Mouse (Mus musculus): Measurements from ENCODE around the gene Tbx18. TPM values are rescaled to one million over a fixed set of nuclear protein-coding genes. Genes with fewer than 3 reads are reported as not detected.

Gene Tbx18
- 15.9 and 16.7 TPM in 2 replicates for polyA plus RNA-seq (2014; fragmentation: Nextera tagmentation; extraction: Ambion mirVana)

- no peaks in the 10 kb centered on the region for H3K9me3 ChIP-seq (replicated peaks; ENCODE audit: control insufficient read depth, low read length)
- WGBS (ENCODE audit: insufficient replicate concordance), result under 1% methylated on average over 27 of the region's 27 CpGs
- peaks cover 48% of the 10 kb centered on the region for H3K27me3 ChIP-seq (ENCODE audit: control insufficient read depth, insufficient read depth, low read length)
- H3K4me1 ChIP-seq (ENCODE audit: control insufficient read depth, insufficient read depth, low read length), result peaks cover 2% of the 10 kb centered on the region; the same call in 1 of the 2 replicates
- peak within 1 kb of the TSS; percentile 86 for H3K27ac ChIP-seq (ENCODE audit: low read depth, low read length)
- no peaks in the 10 kb centered on the region for H3K36me3 ChIP-seq (ENCODE audit: control insufficient read depth, insufficient read depth, low read length)
- peak within 1 kb of the TSS; percentile 73 for H3K4me3 ChIP-seq (ENCODE audit: low read depth, low read length)
- peak within 1 kb of the TSS; percentile 77 for H3K4me2 ChIP-seq
- peak; percentile 77 for ATAC-seq (replicated peaks; ENCODE audit: insufficient number of reproducible peaks, low FRiP score, low TSS enrichment)
- H3K9ac ChIP-seq (ENCODE audit: low read depth, low read length), result peak within 1 kb of the TSS; percentile 77
Observed at GRCm38 (mm10) chr9:87730961-87731535, at the start of gene Tbx18. Gene Tbx18, minus strand, starts transcription at chr9:87731260.

GRCm38 (mm10) chr9:87773951-87774350 lies 42.9 kb upstream of the Tbx18 start:
- Histone ChIP-seq H3K9me3 (replicated peaks; ENCODE audit: control insufficient read depth, low read length) (no peaks in the 10 kb centered on the region), H3K9ac (ENCODE audit: low read depth, low read length) (no peak overlapping the region), H3K4me1 (ENCODE audit: control insufficient read depth, insufficient read depth, low read length) (no peaks in the 10 kb centered on the region), H3K4me3 (ENCODE audit: low read depth, low read length) (no peak overlapping the region), H3K27ac (ENCODE audit: low read depth, low read length) (no peak overlapping the region), H3K36me3 (ENCODE audit: control insufficient read depth, insufficient read depth, low read length) (no peaks in the 10 kb centered on the region), H3K4me2 (no peak overlapping the region), H3K27me3 (ENCODE audit: control insufficient read depth, insufficient read depth, low read length) (no peaks in the 10 kb centered on the region)
- ATAC-seq (replicated peaks; ENCODE audit: insufficient number of reproducible peaks, low FRiP score, low TSS enrichment), result no peak
- WGBS (ENCODE audit: insufficient replicate concordance), result 76% methylated on average over 2 of the region's 2 CpGs

GRCm38 (mm10) chr9:87755621-87756020 lies 24.6 kb upstream of the Tbx18 start:
- no peaks in the 10 kb centered on the region for H3K27me3 ChIP-seq (ENCODE audit: control insufficient read depth, insufficient read depth, low read length)

GRCm38 (mm10) chr9:87741599-87741998 lies 10.5 kb upstream of the Tbx18 start:
- 71% methylated on average over 8 of the region's 8 CpGs for WGBS (ENCODE audit: insufficient replicate concordance)
- Histone ChIP-seq H3K4me2 (no peak overlapping the region), H3K36me3 (ENCODE audit: control insufficient read depth, insufficient read depth, low read length) (no peaks in the 10 kb centered on the region), H3K27me3 (ENCODE audit: control insufficient read depth, insufficient read depth, low read length) (peaks cover 65% of the 10 kb centered on the region), H3K9ac (ENCODE audit: low read depth, low read length) (no peak overlapping the region), H3K4me1 (ENCODE audit: control insufficient read depth, insufficient read depth, low read length) (peaks cover 6% of the 10 kb centered on the region), H3K4me3 (ENCODE audit: low read depth, low read length) (no peak overlapping the region), H3K27ac (ENCODE audit: low read depth, low read length) (no peak overlapping the region), H3K9me3 (replicated peaks; ENCODE audit: control insufficient read depth, low read length) (no peaks in the 10 kb centered on the region)
- no peak for ATAC-seq (replicated peaks; ENCODE audit: insufficient number of reproducible peaks, low FRiP score, low TSS enrichment)

More at GRCm38 (mm10) chr9:87755621-87756020, 24.6 kb upstream of the Tbx18 start:
- WGBS (ENCODE audit: insufficient replicate concordance), result 65% methylated on average over 4 of the region's 4 CpGs
- Histone ChIP-seq H3K4me1 (ENCODE audit: control insufficient read depth, insufficient read depth, low read length) (no peaks in the 10 kb centered on the region), H3K27ac (ENCODE audit: low read depth, low read length) (no peak overlapping the region), H3K4me3 (ENCODE audit: low read depth, low read length) (no peak overlapping the region), H3K36me3 (ENCODE audit: control insufficient read depth, insufficient read depth, low read length) (no peaks in the 10 kb centered on the region), H3K9me3 (replicated peaks; ENCODE audit: control insufficient read depth, low read length) (no peaks in the 10 kb centered on the region), H3K4me2 (no peak overlapping the region), H3K9ac (ENCODE audit: low read depth, low read length) (no peak overlapping the region)
- ATAC-seq (replicated peaks; ENCODE audit: insufficient number of reproducible peaks, low FRiP score, low TSS enrichment), result no peak

GRCm38 (mm10) chr9:87740667-87741066 lies 9.6 kb upstream of the Tbx18 start:
- peak; percentile 68 for ATAC-seq (replicated peaks; ENCODE audit: insufficient number of reproducible peaks, low FRiP score, low TSS enrichment)
- no peak overlapping the region for H3K9ac ChIP-seq (ENCODE audit: low read depth, low read length)
- peaks cover 71% of the 10 kb centered on the region for H3K27me3 ChIP-seq (ENCODE audit: control insufficient read depth, insufficient read depth, low read length)
- H3K36me3 ChIP-seq (ENCODE audit: control insufficient read depth, insufficient read depth, low read length), result no peaks in the 10 kb centered on the region
- no peaks in the 10 kb centered on the region for H3K9me3 ChIP-seq (replicated peaks; ENCODE audit: control insufficient read depth, low read length)
- H3K4me3 ChIP-seq (ENCODE audit: low read depth, low read length), result peak overlapping the region; percentile 45
- peak overlapping the region; percentile 86 for H3K4me2 ChIP-seq
- no peak overlapping the region for H3K27ac ChIP-seq (ENCODE audit: low read depth, low read length)
- H3K4me1 ChIP-seq (ENCODE audit: control insufficient read depth, insufficient read depth, low read length), result peaks cover 6% of the 10 kb centered on the region
- WGBS (ENCODE audit: insufficient replicate concordance), result 1% methylated on average over 11 of the region's 11 CpGs

GRCm38 (mm10) chr9:87740241-87740645 lies 9.2 kb upstream of the Tbx18 start:
- Histone ChIP-seq H3K36me3 (ENCODE audit: control insufficient read depth, insufficient read depth, low read length) (no peaks in the 10 kb centered on the region), H3K27me3 (ENCODE audit: control insufficient read depth, insufficient read depth, low read length) (peaks cover 74% of the 10 kb centered on the region), H3K4me2 (peak overlapping the region; percentile 86), H3K9me3 (replicated peaks; ENCODE audit: control insufficient read depth, low read length) (no peaks in the 10 kb centered on the region), H3K4me3 (ENCODE audit: low read depth, low read length) (peak overlapping the region; percentile 45), H3K27ac (ENCODE audit: low read depth, low read length) (no peak overlapping the region), H3K9ac (ENCODE audit: low read depth, low read length) (no peak overlapping the region), H3K4me1 (ENCODE audit: control insufficient read depth, insufficient read depth, low read length) (peaks cover 6% of the 10 kb centered on the region)
- peak; percentile 40 for ATAC-seq (replicated peaks; ENCODE audit: insufficient number of reproducible peaks, low FRiP score, low TSS enrichment)
- 4% methylated on average over 20 of the region's 20 CpGs for WGBS (ENCODE audit: insufficient replicate concordance)

GRCm38 (mm10) chr9:87739543-87740161 lies 8.6 kb upstream of the Tbx18 start:
- H3K27me3 ChIP-seq (ENCODE audit: control insufficient read depth, insufficient read depth, low read length), result peaks cover 76% of the 10 kb centered on the region
- peak overlapping the region; percentile 45 for H3K4me3 ChIP-seq (ENCODE audit: low read depth, low read length)
- peaks cover 6% of the 10 kb centered on the region for H3K4me1 ChIP-seq (ENCODE audit: control insufficient read depth, insufficient read depth, low read length)
- peak overlapping the region; percentile 86 for H3K4me2 ChIP-seq
- 0 out of 2 replicates have a peak overlapping the region, but pooled peaks have one; percentile 22 for H3K9ac ChIP-seq (ENCODE audit: low read depth, low read length)
- no peak overlapping the region for H3K27ac ChIP-seq (ENCODE audit: low read depth, low read length)
- 1% methylated on average over 41 of the region's 41 CpGs for WGBS (ENCODE audit: insufficient replicate concordance)
- peak; percentile 44 for ATAC-seq (replicated peaks; ENCODE audit: insufficient number of reproducible peaks, low FRiP score, low TSS enrichment)
- H3K9me3 ChIP-seq (replicated peaks; ENCODE audit: control insufficient read depth, low read length), result no peaks in the 10 kb centered on the region
- no peaks in the 10 kb centered on the region for H3K36me3 ChIP-seq (ENCODE audit: control insufficient read depth, insufficient read depth, low read length)

- WGBS (ENCODE audit: insufficient replicate concordance), result under 1% methylated on average over 39 of the region's 39 CpGs
Observed at GRCm38 (mm10) chr9:87738766-87739542, 7.9 kb upstream of the Tbx18 start.

More at GRCm38 (mm10) chr9:87738766-87739542, 7.9 kb upstream of the Tbx18 start:
- H3K4me2 ChIP-seq, result peak overlapping the region; percentile 86
- no peaks in the 10 kb centered on the region for H3K36me3 ChIP-seq (ENCODE audit: control insufficient read depth, insufficient read depth, low read length)
- no peaks in the 10 kb centered on the region for H3K9me3 ChIP-seq (replicated peaks; ENCODE audit: control insufficient read depth, low read length)
- peak overlapping the region; percentile 45 for H3K4me3 ChIP-seq (ENCODE audit: low read depth, low read length)
- H3K4me1 ChIP-seq (ENCODE audit: control insufficient read depth, insufficient read depth, low read length), result peaks cover 6% of the 10 kb centered on the region
- no peak for ATAC-seq (replicated peaks; ENCODE audit: insufficient number of reproducible peaks, low FRiP score, low TSS enrichment)
- H3K27ac ChIP-seq (ENCODE audit: low read depth, low read length), result no peak overlapping the region
- H3K9ac ChIP-seq (ENCODE audit: low read depth, low read length), result 0 out of 2 replicates have a peak overlapping the region, but pooled peaks have one; percentile 12
- peaks cover 82% of the 10 kb centered on the region for H3K27me3 ChIP-seq (ENCODE audit: control insufficient read depth, insufficient read depth, low read length)

Data from heart, embryonic 11.5 days (tissue).